17 mouse cellular contexts compared by ENCODE assay signal in genomic region chr8:26923166-26923565, GRCm38 (mm10).
"Had no signal": no experiment of that assay in that cellular context is flagged by ENCODE, and none has a peak within 500 bp of the region (broad histone marks: within the 10 kb centered on the region; RNA-seq: fewer than 3 reads in every experiment).

No protein-coding gene starts in this region.

- H3K27ac ChIP-seq: kidney, embryonic 15.5 days; left cerebral cortex, adult 2 months; limb, embryonic 13.5 days; liver, embryonic 15.5 days; macrophage; midbrain, embryonic 15.5 days; neural tube, embryonic 12.5 days; stomach, embryonic 15.5 days had no signal

- H3K9me3 ChIP-seq: kidney, embryonic 15.5 days; liver, embryonic 15.5 days; midbrain, embryonic 15.5 days; neural tube, embryonic 12.5 days; stomach, embryonic 15.5 days had no signal

- H3K4me1 ChIP-seq: kidney, embryonic 15.5 days; limb, embryonic 13.5 days; liver, embryonic 15.5 days; megakaryocyte, embryonic 14.5 days; midbrain, embryonic 15.5 days; neural tube, embryonic 12.5 days; stomach, embryonic 15.5 days had no signal

- H3K36me3 ChIP-seq: kidney, embryonic 15.5 days; limb, embryonic 13.5 days; liver, embryonic 15.5 days; midbrain, embryonic 15.5 days; neural tube, embryonic 12.5 days; stomach, embryonic 15.5 days had no signal

- ATAC-seq: midbrain, embryonic 15.5 days had no signal

- H3K27me3 ChIP-seq: liver, embryonic 15.5 days; megakaryocyte, embryonic 14.5 days; midbrain, embryonic 15.5 days; neural tube, embryonic 12.5 days; stomach, embryonic 15.5 days had no signal

- H3K4me3 ChIP-seq: kidney, embryonic 15.5 days; left cerebral cortex, adult 2 months; limb, embryonic 13.5 days; liver, embryonic 15.5 days; megakaryocyte, embryonic 14.5 days; midbrain, embryonic 15.5 days; neural tube, embryonic 12.5 days; stomach, embryonic 15.5 days had no signal

- DNase-seq: kidney, postnatal 14 days; lung, adult 2 months; lung, postnatal 10 days; retina, postnatal 1 day; right cerebral cortex, postnatal 4 days; thymus, postnatal 36 days had no signal

- H3K4me2 ChIP-seq: kidney, embryonic 15.5 days; limb, embryonic 13.5 days; liver, embryonic 11.5 days; liver, embryonic 15.5 days; midbrain, embryonic 11.5 days; midbrain, embryonic 15.5 days; neural tube, embryonic 12.5 days; stomach, embryonic 15.5 days had no signal

- H3K9ac ChIP-seq: kidney, embryonic 15.5 days; limb, embryonic 13.5 days; liver, embryonic 15.5 days; midbrain, embryonic 15.5 days; neural tube, embryonic 12.5 days; stomach, embryonic 15.5 days had no signal
